Mouse (Mus musculus): ENCODE results near the gene Syt2. TPM values are rescaled to one million over a fixed set of nuclear protein-coding genes. Genes with fewer than 3 reads are reported as not detected.

Syt2 gene
- polyA plus RNA-seq, 2 experiments, result 0.04 TPM; not detected in 1

DNA sequence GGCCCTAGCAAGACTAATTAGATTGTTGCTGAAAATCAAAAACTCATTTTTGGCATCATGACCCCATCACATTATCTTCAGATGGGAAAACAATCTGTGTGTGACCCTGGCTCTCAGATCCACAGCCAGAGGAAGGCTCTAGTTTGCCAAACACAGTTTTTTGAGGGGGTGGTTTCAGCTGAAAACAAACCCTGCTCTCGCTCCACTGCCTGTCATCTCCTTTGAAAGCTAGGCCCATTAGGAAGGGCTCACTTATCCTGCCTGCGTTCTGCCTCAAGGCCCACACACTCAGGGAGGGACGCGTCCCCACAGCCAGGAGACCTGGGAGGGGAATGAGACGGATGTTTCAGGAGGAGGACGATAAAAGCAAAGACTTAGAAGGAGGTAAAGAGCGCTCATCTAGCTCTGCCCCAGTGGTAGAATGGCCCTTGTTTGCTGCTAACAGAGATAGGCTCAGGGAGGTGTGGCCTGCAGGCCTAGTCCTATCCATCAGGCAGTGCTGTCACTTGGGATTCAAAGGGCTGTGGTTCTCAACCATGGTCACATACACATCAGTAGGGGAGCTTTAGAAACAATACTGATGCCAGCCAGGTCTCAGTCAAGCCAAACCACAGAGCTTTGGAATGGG, 118.5 kb downstream of the Syt2 start:
- no peak overlapping the region for H3K4me2 ChIP-seq (ENCODE audit: low read depth)
- ATAC-seq (ENCODE audit: insufficient read depth) (no peak), DNase-seq (ENCODE audit: low read depth in 3 of 3, low spot score in 3 of 3) (no peak)
- no peaks in the 10 kb centered on the region for H3K9me3 ChIP-seq (ENCODE audit: control insufficient read depth, low read length)
- no peak overlapping the region for H3K9ac ChIP-seq (replicated peaks)
- H3K27ac ChIP-seq, result no peak overlapping the region
- no peaks in the 10 kb centered on the region; the same call in 1 of the 2 replicates for H3K36me3 ChIP-seq (replicated peaks; ENCODE audit: control insufficient read depth, insufficient read depth, low read depth)
- TF ChIP-seq EP300 (IDR thresholded peaks at IDR 0.05; ENCODE audit: low read depth) (no peak), CTCF (IDR thresholded peaks at IDR 0.05; ENCODE audit: low read depth) (no peak)
- H3K4me1 ChIP-seq (replicated peaks; ENCODE audit: control insufficient read depth in 2 of 2, insufficient read depth in 2 of 2, low read length in 1 of 2), result peaks cover 0 to 9% of the 10 kb centered on the region in 2 experiments; a peak in 1 of 4 replicates
- no peaks in the 10 kb centered on the region for H3K27me3 ChIP-seq (ENCODE audit: control insufficient read depth, insufficient read depth, low read length)
- no peak overlapping the region for H3K4me3 ChIP-seq (ENCODE audit: insufficient read depth in 1 of 2, low read depth in 2 of 2, low read length in 2 of 2)
- 69% methylated on average over 7 of the region's 7 CpGs for WGBS (ENCODE audit: insufficient replicate concordance)

GRCm38 (mm10) chr1:134766448-134766847, 120.0 kb downstream of the Syt2 start:
- no peak overlapping the region for H3K4me3 ChIP-seq (ENCODE audit: insufficient read depth in 1 of 2, low read depth in 2 of 2, low read length in 2 of 2)
- no peak for TF ChIP-seq EP300 (IDR thresholded peaks at IDR 0.05; ENCODE audit: low read depth)
- no peak for TF ChIP-seq CTCF (IDR thresholded peaks at IDR 0.05; ENCODE audit: low read depth)
- 59% methylated on average over 4 of the region's 4 CpGs for WGBS (ENCODE audit: insufficient replicate concordance)

GRCm38 (mm10) chr1:134770312-134770711, 123.8 kb downstream of the Syt2 start:
- TF ChIP-seq EP300 (IDR thresholded peaks at IDR 0.05; ENCODE audit: low read depth) (no peak), CTCF (IDR thresholded peaks at IDR 0.05; ENCODE audit: low read depth) (no peak)
- no peaks in the 10 kb centered on the region for H3K9me3 ChIP-seq (ENCODE audit: control insufficient read depth, low read length)
- 80% methylated on average over 5 of the region's 5 CpGs for WGBS (ENCODE audit: insufficient replicate concordance)
- H3K36me3 ChIP-seq (replicated peaks; ENCODE audit: control insufficient read depth, insufficient read depth, low read depth), result no peaks in the 10 kb centered on the region; the same call in 1 of the 2 replicates
- no peak overlapping the region for H3K27ac ChIP-seq
- ATAC-seq (ENCODE audit: insufficient read depth), result no peak
- H3K4me3 ChIP-seq (ENCODE audit: insufficient read depth in 1 of 2, low read depth in 2 of 2, low read length in 2 of 2), result no peak overlapping the region
- no peak overlapping the region for H3K9ac ChIP-seq (replicated peaks)
- no peaks in the 10 kb centered on the region; a peak in 1 of 4 replicates for H3K4me1 ChIP-seq (replicated peaks; ENCODE audit: control insufficient read depth in 2 of 2, insufficient read depth in 2 of 2, low read length in 1 of 2)
- H3K4me2 ChIP-seq (ENCODE audit: low read depth), result no peak overlapping the region
- H3K27me3 ChIP-seq (ENCODE audit: control insufficient read depth, insufficient read depth, low read length), result no peaks in the 10 kb centered on the region
- DNase-seq (ENCODE audit: low read depth in 3 of 3, low spot score in 3 of 3), result no peak

More at GRCm38 (mm10) chr1:134766448-134766847, 120.0 kb downstream of the Syt2 start:
- ATAC-seq (ENCODE audit: insufficient read depth) (no peak), DNase-seq (ENCODE audit: low read depth in 3 of 3, low spot score in 3 of 3) (no peak)
- Histone ChIP-seq H3K27me3 (ENCODE audit: control insufficient read depth, insufficient read depth, low read length) (no peaks in the 10 kb centered on the region), H3K9me3 (ENCODE audit: control insufficient read depth, low read length) (no peaks in the 10 kb centered on the region), H3K27ac (no peak overlapping the region), H3K9ac (replicated peaks) (no peak overlapping the region), H3K4me2 (ENCODE audit: low read depth) (no peak overlapping the region), H3K4me1 (replicated peaks; ENCODE audit: control insufficient read depth in 2 of 2, insufficient read depth in 2 of 2, low read length in 1 of 2) (peaks cover 0 to 9% of the 10 kb centered on the region in 2 experiments; a peak in 1 of 4 replicates), H3K36me3 (replicated peaks; ENCODE audit: control insufficient read depth, insufficient read depth, low read depth) (no peaks in the 10 kb centered on the region; the same call in 1 of the 2 replicates)

- Histone ChIP-seq H3K36me3 (replicated peaks; ENCODE audit: control insufficient read depth, insufficient read depth, low read depth) (no peaks in the 10 kb centered on the region; the same call in 1 of the 2 replicates), H3K9ac (replicated peaks) (no peak overlapping the region), H3K4me2 (ENCODE audit: low read depth) (no peak overlapping the region), H3K9me3 (ENCODE audit: control insufficient read depth, low read length) (no peaks in the 10 kb centered on the region), H3K27me3 (ENCODE audit: control insufficient read depth, insufficient read depth, low read length) (no peaks in the 10 kb centered on the region), H3K4me3 (ENCODE audit: insufficient read depth in 1 of 2, low read depth in 2 of 2, low read length in 2 of 2) (no peak overlapping the region), H3K4me1 (replicated peaks; ENCODE audit: control insufficient read depth in 2 of 2, insufficient read depth in 2 of 2, low read length in 1 of 2) (no peaks in the 10 kb centered on the region; a peak in 1 of 4 replicates), H3K27ac (no peak overlapping the region)
- 64% methylated on average over 6 of the region's 6 CpGs for WGBS (ENCODE audit: insufficient replicate concordance)
- TF ChIP-seq EP300 (IDR thresholded peaks at IDR 0.05; ENCODE audit: low read depth), result no peak
- TF ChIP-seq CTCF (IDR thresholded peaks at IDR 0.05; ENCODE audit: low read depth), result no peak
- DNase-seq (ENCODE audit: low read depth in 3 of 3, low spot score in 3 of 3), result no peak
- ATAC-seq (ENCODE audit: insufficient read depth), result 0 out of 2 replicates have a peak, but pooled peaks have one; percentile 23
These were observed 124.9 kb downstream of the Syt2 start for GRCm38 (mm10) chr1:134771353-134771752.

DNA sequence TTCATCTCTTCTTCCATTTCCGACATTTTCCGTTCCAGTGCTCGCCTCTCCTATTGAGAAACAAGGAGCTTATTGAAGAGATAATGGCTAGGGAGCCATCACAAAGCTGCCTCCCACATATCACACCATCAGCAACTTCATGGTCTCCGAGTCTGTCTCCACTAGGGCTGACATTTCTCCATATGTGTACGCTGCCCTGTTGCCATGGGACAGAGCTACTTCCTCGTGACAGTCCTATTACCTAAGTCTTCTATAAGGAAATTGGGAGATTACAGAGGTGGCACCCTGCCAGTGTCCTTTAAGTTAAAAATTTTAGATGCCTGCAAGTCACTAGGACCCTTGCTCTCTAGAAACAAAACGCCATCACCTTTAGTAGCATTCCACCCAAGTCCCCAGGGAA, 125.5 kb downstream of the Syt2 start:
- 72% methylated on average over 7 of the region's 7 CpGs for WGBS (ENCODE audit: insufficient replicate concordance)
- no peaks in the 10 kb centered on the region; the same call in 1 of the 2 replicates for H3K36me3 ChIP-seq (replicated peaks; ENCODE audit: control insufficient read depth, insufficient read depth, low read depth)
- no peak overlapping the region for H3K27ac ChIP-seq
- H3K4me3 ChIP-seq (ENCODE audit: insufficient read depth in 1 of 2, low read depth in 2 of 2, low read length in 2 of 2), result no peak overlapping the region
- H3K9ac ChIP-seq (replicated peaks), result no peak overlapping the region
- TF ChIP-seq EP300 (IDR thresholded peaks at IDR 0.05; ENCODE audit: low read depth) (no peak), CTCF (IDR thresholded peaks at IDR 0.05; ENCODE audit: low read depth) (no peak)
- DNase-seq (ENCODE audit: low read depth in 3 of 3, low spot score in 3 of 3), result no peak
- no peak for ATAC-seq (ENCODE audit: insufficient read depth)
- no peaks in the 10 kb centered on the region; a peak in 1 of 4 replicates for H3K4me1 ChIP-seq (replicated peaks; ENCODE audit: control insufficient read depth in 2 of 2, insufficient read depth in 2 of 2, low read length in 1 of 2)
- H3K27me3 ChIP-seq (ENCODE audit: control insufficient read depth, insufficient read depth, low read length), result no peaks in the 10 kb centered on the region
- H3K9me3 ChIP-seq (ENCODE audit: control insufficient read depth, low read length), result no peaks in the 10 kb centered on the region
- no peak overlapping the region for H3K4me2 ChIP-seq (ENCODE audit: low read depth)

Measured in liver, embryonic 14.5 days (tissue).